Mouse (Mus musculus) c-Kit-negative CD71-positive TER-119-positive erythroid progenitor cells, embryonic 14.5 days (primary cell): Measurements from ENCODE around the gene Lrmda.
"Not testable (repeated sequence)": the region's sequence is repeated elsewhere in the genome, so short reads cannot be mapped to it uniquely, and the experiment has no call there.

Source experiments
- DNase-seq: peaks from one replicate; pipeline ENCODE4 v3.0.0-alpha.2; 2013; ENCODE audit warnings: low read depth, low spot score

Gene Lrmda

DNA sequence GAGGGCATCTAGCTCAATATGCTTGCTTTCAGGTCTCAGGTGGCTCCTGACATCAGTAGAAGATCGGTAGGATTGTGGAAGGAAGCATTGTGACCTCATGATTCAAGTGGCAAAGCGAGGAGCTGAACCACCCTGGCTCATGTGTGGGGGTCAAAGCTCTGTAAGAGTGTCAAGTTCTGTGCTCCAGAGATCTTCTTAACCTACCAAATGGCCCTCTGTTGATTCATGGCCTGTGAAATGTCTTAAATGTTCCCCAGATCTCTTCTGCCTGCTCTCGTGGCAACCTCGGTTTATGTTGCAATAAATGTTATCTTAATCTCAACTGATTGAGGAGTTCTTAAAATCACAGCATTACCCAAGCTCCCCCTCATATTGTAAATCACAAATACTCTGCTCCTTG is 780.5 kb downstream of the Lrmda start:
- no peak for DNase-seq

- DNase-seq, result no peak
Observed at GRCm38 (mm10) chr14:22800871-22801636, 781.5 kb downstream of the Lrmda start.

DNA sequence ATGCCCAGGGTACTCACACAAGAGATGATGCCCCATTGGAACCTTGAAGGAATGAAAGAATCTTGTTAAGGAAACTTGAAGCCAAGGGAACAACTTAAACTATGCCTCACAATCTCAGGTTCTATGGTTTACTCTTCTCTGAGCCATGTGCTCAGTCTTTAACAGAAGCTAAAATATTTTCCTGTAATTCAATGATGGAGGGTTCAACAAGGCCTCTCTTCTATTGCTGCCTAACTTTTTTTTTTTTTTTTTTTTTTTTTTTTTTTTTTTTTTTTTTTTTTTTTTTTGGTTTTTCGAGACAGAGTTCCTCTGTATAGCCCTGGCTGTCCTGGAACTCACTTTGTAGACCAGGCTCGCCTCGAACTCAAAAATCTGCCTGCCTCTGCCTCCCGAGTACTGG is 782.2 kb downstream of the Lrmda start:
- DNase-seq, result not testable (repeated sequence)

DNA sequence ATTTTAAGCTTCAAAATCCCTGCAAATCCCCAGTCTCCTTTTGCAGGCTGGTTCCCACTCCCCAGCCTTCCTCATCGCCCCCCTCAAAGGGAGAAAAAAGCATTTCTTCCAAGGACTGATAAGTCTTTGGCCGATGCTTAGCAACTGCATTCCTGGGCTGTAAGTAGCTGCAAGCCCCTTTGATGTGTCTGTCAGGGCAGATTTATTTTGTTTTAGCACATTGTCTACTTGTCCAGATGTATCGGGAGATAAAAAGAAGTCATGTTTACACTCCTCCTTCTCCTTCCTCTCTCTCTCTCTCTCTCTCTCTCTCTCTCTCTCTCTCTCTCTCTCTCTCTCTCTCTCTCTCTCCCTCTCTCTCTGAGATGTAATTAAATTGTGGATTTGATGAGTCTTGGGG is 787.8 kb downstream of the Lrmda start:
- no peak for DNase-seq

DNA sequence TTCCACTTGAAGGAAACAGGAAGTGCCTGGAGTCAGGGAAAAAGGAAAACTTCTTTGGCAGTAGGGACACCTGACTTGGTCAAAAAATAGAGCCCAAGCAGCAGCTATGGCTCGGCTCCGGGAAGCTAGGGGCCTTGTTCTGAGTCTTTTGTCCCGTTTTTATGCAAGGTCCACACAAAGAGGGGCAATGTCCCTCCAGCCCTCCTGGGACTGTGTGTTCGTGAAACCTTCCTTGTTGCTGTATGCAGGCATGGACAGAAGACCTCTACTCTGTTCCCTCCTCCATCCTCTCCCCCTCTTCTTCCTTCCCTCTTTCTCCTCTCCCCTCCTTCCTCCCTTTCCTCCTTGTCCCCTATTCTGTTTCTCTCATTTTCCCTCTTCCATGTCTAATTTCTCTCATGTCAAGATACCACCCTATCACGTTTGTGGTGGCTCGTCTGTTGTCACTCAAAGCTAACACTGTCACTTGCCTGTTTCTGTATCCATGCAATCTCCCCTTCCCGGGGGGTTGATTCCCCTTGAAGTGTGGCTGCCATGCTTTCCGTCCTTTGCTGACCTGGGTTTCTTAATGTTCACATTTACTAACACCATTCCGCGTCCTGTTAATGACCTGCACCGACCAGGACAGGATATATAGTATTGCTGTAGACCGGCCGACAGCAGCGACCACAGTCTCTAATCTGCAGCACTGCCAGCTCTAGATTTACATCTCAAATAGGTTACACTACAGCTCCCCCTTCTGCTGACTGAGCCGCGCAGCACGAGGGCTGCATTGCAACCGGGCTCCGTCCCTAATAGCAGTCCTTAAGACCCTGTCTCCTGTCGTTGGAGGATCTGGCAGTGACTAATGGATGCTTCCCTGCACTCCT is 788.4 kb downstream of the Lrmda start:
- no peak for DNase-seq

DNA sequence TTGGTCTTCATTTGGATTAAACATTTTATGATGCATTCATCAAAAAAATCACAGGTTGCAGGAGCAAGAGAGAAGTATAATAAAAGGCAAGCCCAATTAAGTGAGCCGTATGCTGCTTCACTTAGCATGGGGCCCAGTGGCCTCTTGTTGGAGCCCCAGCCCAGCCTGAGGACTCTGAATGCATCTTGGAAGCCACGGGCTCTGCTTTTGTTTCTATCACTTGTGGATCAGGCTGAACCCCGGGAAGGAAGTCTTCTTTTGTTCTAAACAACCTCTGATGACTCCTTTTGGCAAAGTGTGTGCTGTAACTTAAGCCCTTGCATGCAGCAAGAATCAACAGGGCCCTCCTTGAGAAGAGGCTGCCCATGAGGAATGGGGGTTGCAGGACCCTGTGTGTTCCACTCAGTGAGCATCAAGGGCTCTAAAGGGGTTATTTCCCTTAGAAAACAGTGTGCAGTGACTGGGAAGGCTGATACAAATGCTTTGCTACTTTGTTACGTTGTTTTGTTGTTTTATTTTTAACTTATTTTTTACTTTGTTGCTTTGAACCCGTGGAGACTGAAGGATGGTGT is 789.2 kb downstream of the Lrmda start:
- no peak for DNase-seq

- DNase-seq, result no peak
Observed at GRCm38 (mm10) chr14:22809229-22809628, 789.7 kb downstream of the Lrmda start.

GRCm38 (mm10) chr14:22810531-22810930 is 791.0 kb downstream of the Lrmda start:
- no peak for DNase-seq

GRCm38 (mm10) chr14:22812824-22813223 is 793.3 kb downstream of the Lrmda start:
- no peak for DNase-seq

GRCm38 (mm10) chr14:22813389-22813788 is 793.9 kb downstream of the Lrmda start:
- DNase-seq, result no peak

- DNase-seq, result no peak
Observed at GRCm38 (mm10) chr14:22814811-22815345, 795.4 kb downstream of the Lrmda start.

DNA sequence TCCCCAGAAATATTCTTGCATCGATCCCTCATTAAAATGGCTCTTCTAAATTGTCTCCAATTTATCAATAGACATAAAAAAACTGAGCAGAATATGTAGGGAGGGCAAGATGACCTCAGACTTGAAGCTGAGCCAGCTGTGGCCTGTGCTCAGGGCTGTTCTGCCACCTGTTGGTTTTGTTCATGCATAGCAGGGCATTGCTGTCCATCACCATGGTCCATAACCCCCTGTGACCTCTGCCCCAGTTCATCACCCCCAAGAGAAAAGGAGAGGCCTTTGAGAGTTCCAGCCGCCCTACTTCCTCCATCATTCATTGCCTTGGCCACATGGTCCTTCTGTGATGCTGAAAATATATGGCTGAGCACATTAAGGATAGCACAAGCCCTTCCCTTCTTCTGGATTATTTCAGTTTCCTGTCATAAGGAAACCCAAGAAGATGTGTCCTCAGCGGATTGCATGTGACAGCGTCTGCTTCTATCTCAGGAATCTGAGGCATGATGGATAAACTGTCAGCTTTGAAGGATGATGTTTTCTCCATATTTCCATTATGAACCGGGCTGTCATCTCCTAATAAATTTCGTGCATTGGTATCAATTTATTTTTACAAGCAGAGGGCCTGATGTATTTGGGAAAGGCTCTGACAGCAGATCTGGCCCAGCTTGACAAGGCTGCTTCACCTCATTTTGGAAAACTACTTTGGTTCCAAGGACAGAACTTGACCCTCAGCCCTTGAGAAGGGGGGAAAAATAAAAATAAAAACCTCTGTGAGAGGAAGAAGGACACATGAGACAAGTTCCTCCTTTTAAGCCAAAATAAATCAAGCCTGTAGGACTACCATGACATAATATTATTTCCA is 798.1 kb downstream of the Lrmda start:
- DNase-seq, result no peak

GRCm38 (mm10) chr14:22818202-22818530 is 798.7 kb downstream of the Lrmda start:
- DNase-seq, result no peak

DNA sequence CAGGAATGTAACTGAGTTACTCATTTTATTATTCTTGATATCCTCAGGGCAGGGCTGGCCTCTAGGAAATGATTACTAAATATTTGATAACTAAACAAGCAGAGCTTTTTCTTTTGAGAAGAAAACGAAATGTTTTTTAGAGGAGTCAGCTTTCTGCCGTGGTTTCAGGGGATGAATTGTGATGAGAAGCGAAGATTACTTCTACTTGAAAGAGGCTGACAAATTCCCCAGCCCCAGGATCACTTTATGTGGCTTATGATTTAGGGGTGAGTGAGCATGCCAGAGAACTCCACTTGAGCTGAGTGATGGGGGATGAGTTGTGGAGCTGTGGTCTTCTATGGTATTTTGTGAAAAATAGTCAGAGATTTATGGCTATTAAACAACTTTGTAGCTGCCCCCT is 803.4 kb downstream of the Lrmda start:
- DNase-seq, result no peak

DNA sequence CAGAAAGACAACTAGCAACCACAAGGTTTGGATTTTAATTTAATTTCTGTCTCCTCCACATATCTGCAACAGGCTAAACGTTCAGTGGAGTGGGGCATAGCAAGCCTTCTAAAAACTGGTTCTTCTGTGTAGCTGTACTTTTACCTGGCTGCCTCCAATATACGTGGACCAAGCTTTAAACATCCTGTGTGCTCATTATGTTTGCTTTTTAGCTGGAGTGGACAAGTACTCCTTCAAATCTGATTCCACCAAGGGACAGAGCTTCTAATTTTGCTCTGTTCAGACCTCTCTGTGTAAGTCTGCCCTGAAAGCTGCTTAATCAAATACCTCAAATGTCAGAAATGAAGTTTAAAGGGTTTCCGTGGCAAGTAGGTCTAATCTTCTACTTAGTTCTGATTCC is 807.3 kb downstream of the Lrmda start:
- no peak for DNase-seq

GRCm38 (mm10) chr14:22837058-22837457 is 817.5 kb downstream of the Lrmda start:
- DNase-seq, result no peak

DNA sequence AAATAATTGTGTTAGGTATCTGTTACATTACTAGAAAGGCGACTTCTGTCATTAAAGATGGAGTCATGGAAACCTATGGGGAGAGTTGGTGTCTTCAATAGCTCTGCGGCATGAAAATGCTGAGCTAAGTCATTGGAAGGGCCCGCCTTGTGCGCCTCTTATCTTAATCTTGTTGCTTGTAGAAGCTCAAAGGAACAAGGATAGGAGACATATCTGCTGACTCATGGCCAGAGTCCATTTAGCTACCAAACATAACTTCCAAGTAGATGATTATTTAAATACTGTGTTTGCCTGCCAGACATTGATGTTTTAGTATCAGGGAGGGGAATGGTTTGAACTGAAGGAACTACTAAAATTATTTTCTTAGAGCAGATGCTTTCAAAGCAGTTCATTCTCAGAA is 821.6 kb downstream of the Lrmda start:
- no peak for DNase-seq

DNA sequence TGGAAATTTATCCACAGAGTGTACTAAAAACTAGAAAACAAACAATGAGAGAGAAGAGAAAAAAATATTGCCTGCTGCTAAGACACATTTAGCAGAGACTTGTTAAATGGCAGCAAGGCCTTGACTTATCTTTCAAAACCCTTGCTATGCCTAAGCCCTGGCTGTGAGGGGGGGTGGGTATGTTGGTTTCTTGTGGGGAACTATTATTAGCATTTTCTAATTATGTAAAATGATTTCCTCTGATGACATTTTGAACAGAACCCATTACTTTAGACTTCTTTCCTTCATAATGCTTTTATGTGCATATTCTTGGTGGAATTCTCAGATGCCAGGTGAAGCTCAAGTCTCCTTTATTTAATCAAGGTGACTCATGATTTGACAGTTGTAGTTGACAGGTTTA is 824.5 kb downstream of the Lrmda start:
- DNase-seq, result no peak

GRCm38 (mm10) chr14:22845401-22845800 is 825.9 kb downstream of the Lrmda start:
- no peak for DNase-seq

- no peak for DNase-seq
Observed at GRCm38 (mm10) chr14:22847011-22847786, 827.7 kb downstream of the Lrmda start.

DNA sequence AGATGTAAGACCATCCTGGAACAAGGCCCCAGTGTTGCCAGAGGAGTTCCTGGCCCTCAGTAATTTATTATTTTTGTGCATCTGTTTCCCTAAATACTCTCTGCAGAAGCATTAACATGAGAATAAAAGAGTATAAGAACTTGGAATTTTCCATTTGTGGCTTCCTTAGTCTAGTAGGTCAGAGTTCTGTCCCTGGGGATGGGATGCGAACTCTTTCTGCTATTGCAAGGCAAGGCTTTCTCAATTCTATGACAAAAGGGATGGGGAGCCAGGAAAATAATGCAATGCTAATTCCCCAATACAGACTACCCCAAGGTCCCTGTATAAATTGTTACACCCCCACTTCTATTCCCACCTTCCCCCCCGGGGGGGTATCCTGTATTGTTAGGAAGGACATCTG is 829.6 kb downstream of the Lrmda start:
- no peak for DNase-seq
